Mouse (Mus musculus) hematopoietic multipotent progenitor cell, adult 10-12 weeks (in vitro differentiated cells): ENCODE data around the gene Ier3. TPM values are rescaled to one million over a fixed set of nuclear protein-coding genes. Genes with fewer than 3 reads are reported as not detected.

Experiments used
- polyA plus RNA-seq: library from polyadenylated mRNA; stranded (reverse); fragments of >175 nt; gene quantifications from 2 replicates; pipeline ENCODE4 v1.2.3, GENCODE M21; 2012; ENCODE audit warnings: low replicate concordance

Ier3 gene
- 8.4 and 14.3 TPM in 2 replicates for polyA plus RNA-seq

GRCm38 (mm10) chr17:35821439-35822430 is at the start of gene Ier3:
TSS of gene Ier3 (plus strand) at chr17:35821684.

DNA sequence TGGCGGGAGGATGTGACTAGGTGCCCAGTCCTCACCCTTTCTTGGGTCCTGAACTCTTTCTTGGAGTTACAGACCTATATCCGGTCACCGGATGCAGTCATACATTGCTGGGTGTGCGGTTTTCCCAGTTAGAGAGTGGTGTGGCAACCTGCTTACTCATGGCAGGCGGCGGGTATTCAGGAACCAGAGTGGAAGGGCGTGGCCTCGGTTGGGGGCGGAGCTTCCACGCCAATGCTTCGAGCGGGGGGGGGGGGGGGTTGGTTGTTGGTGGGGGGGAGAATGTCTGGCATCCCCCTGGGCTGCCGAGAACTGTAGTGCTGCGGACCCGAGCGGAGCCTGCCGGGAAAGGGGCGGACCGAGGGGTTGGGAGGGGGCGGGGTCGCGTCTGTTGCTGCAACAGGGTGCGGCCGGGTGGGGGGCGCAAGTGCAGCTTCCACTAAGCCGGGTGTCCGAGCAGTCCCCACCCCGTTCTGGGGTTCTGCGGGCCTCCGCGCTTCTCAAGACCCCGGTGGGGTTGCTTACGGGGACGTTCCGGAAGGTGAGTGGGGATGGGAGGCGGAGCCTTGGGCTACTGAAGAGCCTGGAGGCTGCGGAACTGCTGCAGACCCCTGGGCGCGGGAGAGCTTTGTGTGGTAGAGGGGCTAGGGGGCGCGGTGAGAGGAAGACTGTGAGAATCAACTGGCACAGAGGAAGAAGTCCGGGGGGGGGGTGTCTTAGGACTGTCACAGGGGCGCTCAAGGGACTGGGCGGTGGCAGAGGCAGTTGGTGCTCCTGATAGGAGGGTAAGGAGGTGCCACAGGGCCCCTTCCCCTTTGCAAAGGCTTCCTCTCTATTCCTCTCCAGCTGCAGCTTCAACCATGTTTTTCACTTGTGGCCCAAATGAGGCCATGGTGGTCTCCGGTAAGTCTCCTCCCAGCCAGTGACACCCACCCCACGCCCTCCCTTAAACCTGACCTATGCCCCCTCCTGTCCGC is 1.8 kb downstream of the Ier3 start, which contains the start of gene Flot1:
Gene Flot1 (plus strand): TSS at position 267 of the 974 bp plus-strand sequence.

DNA sequence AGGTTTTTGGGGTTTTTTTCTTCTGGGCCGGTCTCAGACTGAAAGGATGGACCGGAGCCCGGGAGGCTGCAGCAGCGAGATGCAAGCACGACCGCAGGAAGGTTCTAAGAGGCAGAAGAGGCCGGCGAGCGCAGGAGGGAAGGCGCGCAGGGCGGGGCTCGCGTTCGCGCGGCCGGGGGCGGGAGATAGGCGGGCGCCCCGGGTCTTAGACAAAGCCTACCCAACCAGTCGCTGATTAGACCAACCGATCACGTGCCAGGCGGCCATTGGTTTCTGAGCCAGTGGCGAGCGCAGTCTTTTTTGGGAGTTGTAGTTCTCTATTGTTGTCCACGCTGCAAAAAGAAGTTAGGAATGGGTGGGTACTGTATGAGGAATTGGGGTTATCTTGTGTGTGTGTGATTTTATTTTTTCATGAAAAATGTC is 16.6 kb downstream of the Ier3 start, which contains the start of gene Tubb5:
Gene Tubb5 (minus strand): TSS at position 185 of the 423 bp plus-strand sequence.

GRCm38 (mm10) chr17:35841076-35841950 is 19.8 kb downstream of the Ier3 start, which contains the start of gene Mdc1:
TSS of gene Mdc1 (plus strand) at chr17:35841515.

GRCm38 (mm10) chr17:35861198-35861857 is 39.8 kb downstream of the Ier3 start, which contains the start of gene Nrm:
TSS of gene Nrm (plus strand) at chr17:35861318.

GRCm38 (mm10) chr17:35865481-35866280 is 44.2 kb downstream of the Ier3 start, which contains the start of gene Ppp1r18:
TSS of gene Ppp1r18 (plus strand) at chr17:35865593.

Other genes with a start within 250 kb of the Ier3 start
- gene Sfta2, start 220.1 kb upstream of the Ier3 start, polyA plus RNA-seq = not detected in 2 replicates
- not detected in 2 replicates for gene Gm9573, start 195.0 kb upstream of the Ier3 start, polyA plus RNA-seq
- not detected in 2 replicates for gene Mucl3, start 178.0 kb upstream of the Ier3 start, polyA plus RNA-seq
- gene Vars2, start 154.1 kb upstream of the Ier3 start, polyA plus RNA-seq = 46.5 and 99.2 TPM in 2 replicates
- 8.3 and 11.4 TPM in 2 replicates for gene Gtf2h4, start 147.9 kb upstream of the Ier3 start, polyA plus RNA-seq
- 16.9 and 62.8 TPM in 2 replicates for gene Ddr1, start 117.1 kb upstream of the Ier3 start, polyA plus RNA-seq
- 36.3 and 38.3 TPM in 2 replicates for gene Flot1, start 1.5 kb downstream of the Ier3 start, polyA plus RNA-seq
- gene Tubb5, start 16.6 kb downstream of the Ier3 start, polyA plus RNA-seq = 31.4 and 191 TPM in 2 replicates
- 12.5 and 21.7 TPM in 2 replicates for gene Mdc1, start 19.8 kb downstream of the Ier3 start, polyA plus RNA-seq
- 23.3 and 52.1 TPM in 2 replicates for gene Nrm, start 39.6 kb downstream of the Ier3 start, polyA plus RNA-seq
- gene Ppp1r18, start 43.9 kb downstream of the Ier3 start, polyA plus RNA-seq = 342 and 589 TPM in 2 replicates
- gene Dhx16, start 58.1 kb downstream of the Ier3 start, polyA plus RNA-seq = 46.8 and 73.3 TPM in 2 replicates
- gene 2310061I04Rik, start 75.7 kb downstream of the Ier3 start, polyA plus RNA-seq = 119 and 299 TPM in 2 replicates
- gene Atat1, start 88.4 kb downstream of the Ier3 start, polyA plus RNA-seq = 39.1 and 85.8 TPM in 2 replicates
- gene Mrps18b, start 94.7 kb downstream of the Ier3 start, polyA plus RNA-seq = 4.0 and 5.1 TPM in 2 replicates
- 36.3 and 53.1 TPM in 2 replicates for gene Ppp1r10, start 94.8 kb downstream of the Ier3 start, polyA plus RNA-seq
- gene Abcf1, start 148.1 kb downstream of the Ier3 start, polyA plus RNA-seq = 54.6 and 83.7 TPM in 2 replicates
- gene Gnl1, start 158.2 kb downstream of the Ier3 start, polyA plus RNA-seq = 75.2 and 143 TPM in 2 replicates
- 21.6 and 33.3 TPM in 2 replicates for gene Prr3, start 158.6 kb downstream of the Ier3 start, polyA plus RNA-seq
- 12.6 and 22.5 TPM in 2 replicates for gene H2-T24, start 198.9 kb downstream of the Ier3 start, polyA plus RNA-seq
- gene H2-T23, start 211.2 kb downstream of the Ier3 start, polyA plus RNA-seq = 321 and 328 TPM in 2 replicates
- gene H2-T22, start 221.1 kb downstream of the Ier3 start, polyA plus RNA-seq = 38.3 and 49.1 TPM in 2 replicates
- gene Gm6034, start 221.3 kb downstream of the Ier3 start, polyA plus RNA-seq = 0.27 and 0.30 TPM in 2 replicates
- gene Gm11127, start 236.7 kb downstream of the Ier3 start, polyA plus RNA-seq = 151 and 155 TPM in 2 replicates